10 mouse cellular contexts compared by ENCODE assay signal in genomic region chr2:161338953-161339326, GRCm38 (mm10).
A peak's percentile ranks its signal among the peaks of the same experiment; 100 is the strongest.
DNase-seq lines count a peak whose midpoint lies in the region; ATAC-seq and TF ChIP-seq lines count a peak whose summit lies in the region.
"Had no signal": no experiment of that assay in that cellular context is flagged by ENCODE, and none has a peak within 500 bp of the region (broad histone marks: within the 10 kb centered on the region; RNA-seq: fewer than 3 reads in every experiment).

No protein-coding gene starts in this region.

- peak; percentile 44; the same call in 1 of the 2 replicates for TF ChIP-seq CTCF in kidney, postnatal 0 days (IDR thresholded peaks at IDR 0.05; ENCODE audit: low read depth)

- 24% methylated on average over 3 of the region's 3 CpGs for WGBS in kidney, postnatal 0 days
- WGBS in forebrain, embryonic 16.5 days: 8% methylated on average over 3 of the region's 3 CpGs
- 3% methylated on average over 3 of the region's 3 CpGs for WGBS in midbrain, embryonic 14.5 days
- 11% methylated on average over 3 of the region's 3 CpGs for WGBS in heart, embryonic 11.5 days (ENCODE audit: insufficient replicate concordance)

- H3K4me3 ChIP-seq in kidney, postnatal 0 days (replicated peaks; ENCODE audit: low read depth, low read length): no peak overlapping the region
- H3K4me3 ChIP-seq in forebrain, embryonic 16.5 days (replicated peaks; ENCODE audit: low read length): no peak overlapping the region
- H3K4me3 ChIP-seq in midbrain, embryonic 14.5 days (replicated peaks; ENCODE audit: low read depth, low read length): no peak overlapping the region
- no peak overlapping the region for H3K4me3 ChIP-seq in heart, embryonic 11.5 days (ENCODE audit: low read depth, low read length)
- H3K4me3 ChIP-seq: heart, embryonic 15.5 days; liver, embryonic 13.5 days had no signal

- H3K27ac ChIP-seq in kidney, postnatal 0 days: no peak overlapping the region
- peak overlapping the region; percentile 29; the same call in 1 of the 2 replicates for H3K27ac ChIP-seq in forebrain, embryonic 16.5 days (ENCODE audit: low read length)
- H3K27ac ChIP-seq in midbrain, embryonic 14.5 days (replicated peaks; ENCODE audit: low read depth, low read length): peak overlapping the region; percentile 62
- H3K27ac ChIP-seq in heart, embryonic 11.5 days (ENCODE audit: low read depth, low read length): no peak overlapping the region
- H3K27ac ChIP-seq: heart, embryonic 15.5 days; liver, embryonic 13.5 days had no signal

- DNase-seq in kidney, postnatal 0 days (ENCODE audit: low spot score): peak; percentile 34
- DNase-seq in kidney, postnatal 14 days: no peak
- peak; percentile 60 for DNase-seq in brain, embryonic 18.5 days (ENCODE audit: low read depth, low spot score)
- no peak for DNase-seq in midbrain, embryonic 14.5 days
- DNase-seq in spleen, adult 18-20 months: no peak
- DNase-seq in layer of hippocampus, postnatal 25 days (ENCODE audit: extremely low spot score in 1 of 2, low spot score in 1 of 2): no peak
- DNase-seq: liver, embryonic 13.5 days had no signal

- no peak overlapping the region for H3K9ac ChIP-seq in kidney, postnatal 0 days (ENCODE audit: low read depth, low read length)
- H3K9ac ChIP-seq in forebrain, embryonic 16.5 days (replicated peaks; ENCODE audit: low read depth, low read length): no peak overlapping the region
- 0 out of 2 replicates have a peak overlapping the region, but pooled peaks have one; percentile 4 for H3K9ac ChIP-seq in midbrain, embryonic 14.5 days (replicated peaks; ENCODE audit: low read length)
- no peak overlapping the region for H3K9ac ChIP-seq in heart, embryonic 11.5 days (ENCODE audit: low read depth, low read length)
- H3K9ac ChIP-seq: heart, embryonic 15.5 days; liver, embryonic 13.5 days had no signal

- no peak overlapping the region for H3K4me2 ChIP-seq in kidney, postnatal 0 days (ENCODE audit: low read length)
- H3K4me2 ChIP-seq in forebrain, embryonic 16.5 days (ENCODE audit: low read length): no peak overlapping the region
- 0 out of 2 replicates have a peak overlapping the region, but pooled peaks have one; percentile 24 for H3K4me2 ChIP-seq in midbrain, embryonic 14.5 days (ENCODE audit: low read length)
- H3K4me2 ChIP-seq in heart, embryonic 11.5 days: no peak overlapping the region
- H3K4me2 ChIP-seq: heart, embryonic 15.5 days; liver, embryonic 13.5 days had no signal

- H3K9me3 ChIP-seq in kidney, postnatal 0 days (replicated peaks; ENCODE audit: low read length): no peaks in the 10 kb centered on the region
- no peaks in the 10 kb centered on the region for H3K9me3 ChIP-seq in forebrain, embryonic 16.5 days (ENCODE audit: control insufficient read depth, low read length)
- H3K9me3 ChIP-seq in midbrain, embryonic 14.5 days (ENCODE audit: control insufficient read depth, low read length): no peaks in the 10 kb centered on the region
- H3K9me3 ChIP-seq in heart, embryonic 11.5 days (replicated peaks; ENCODE audit: control insufficient read depth, low read length): no peaks in the 10 kb centered on the region
- H3K9me3 ChIP-seq: heart, embryonic 15.5 days; liver, embryonic 13.5 days had no signal

- no peaks in the 10 kb centered on the region; the same call in 1 of the 2 replicates for H3K4me1 ChIP-seq in kidney, postnatal 0 days (replicated peaks; ENCODE audit: insufficient read depth, low read length)
- H3K4me1 ChIP-seq in forebrain, embryonic 16.5 days (replicated peaks; ENCODE audit: control insufficient read depth, insufficient read depth, low read length): peaks cover 36% of the 10 kb centered on the region
- peaks cover 24% of the 10 kb centered on the region for H3K4me1 ChIP-seq in midbrain, embryonic 14.5 days (ENCODE audit: control insufficient read depth, insufficient read depth, low read length)
- peaks cover 6% of the 10 kb centered on the region; the same call in 1 of the 2 replicates for H3K4me1 ChIP-seq in heart, embryonic 11.5 days (ENCODE audit: control insufficient read depth, insufficient read depth, low read length)

- no peaks in the 10 kb centered on the region for H3K27me3 ChIP-seq in kidney, postnatal 0 days (ENCODE audit: insufficient read depth, low read length)
- no peaks in the 10 kb centered on the region for H3K27me3 ChIP-seq in forebrain, embryonic 16.5 days (replicated peaks; ENCODE audit: control insufficient read depth, insufficient read depth, low read length)
- no peaks in the 10 kb centered on the region for H3K27me3 ChIP-seq in midbrain, embryonic 14.5 days (ENCODE audit: control insufficient read depth, insufficient read depth, low read length)
- H3K27me3 ChIP-seq in heart, embryonic 11.5 days (ENCODE audit: control insufficient read depth, insufficient read depth, low read length): peaks cover 3% of the 10 kb centered on the region; the same call in 1 of the 2 replicates

- ATAC-seq in kidney, postnatal 0 days (replicated peaks; ENCODE audit: low FRiP score, low read depth): no peak
- peak; percentile 21; the same call in 1 of the 2 replicates for ATAC-seq in forebrain, embryonic 16.5 days
- ATAC-seq in midbrain, embryonic 14.5 days (ENCODE audit: low FRiP score, low TSS enrichment): peak; percentile 15; the same call in 1 of the 2 replicates
- ATAC-seq in heart, embryonic 11.5 days (replicated peaks; ENCODE audit: insufficient number of reproducible peaks, low FRiP score, low TSS enrichment): no peak

- H3K36me3 ChIP-seq in kidney, postnatal 0 days (ENCODE audit: insufficient read depth, low read length): no peaks in the 10 kb centered on the region
- no peaks in the 10 kb centered on the region for H3K36me3 ChIP-seq in forebrain, embryonic 16.5 days (ENCODE audit: control insufficient read depth, insufficient read depth)
- H3K36me3 ChIP-seq in midbrain, embryonic 14.5 days (ENCODE audit: control insufficient read depth, insufficient read depth, low read length): no peaks in the 10 kb centered on the region
- H3K36me3 ChIP-seq in heart, embryonic 11.5 days (ENCODE audit: control insufficient read depth, insufficient read depth, low read length): no peaks in the 10 kb centered on the region
- H3K36me3 ChIP-seq: heart, embryonic 15.5 days; liver, embryonic 13.5 days had no signal

Comparison
In these comparisons a context has a peak if more than half of its experiments do, and no peak if none do; other contexts are left out.
1. DNase-seq: peak in kidney, postnatal 0 days (single experiment) and brain, embryonic 18.5 days (single experiment); none in kidney, postnatal 14 days (single experiment), midbrain, embryonic 14.5 days (single experiment), spleen, adult 18-20 months (0 of 2) and layer of hippocampus, postnatal 25 days (0 of 2).
2. ATAC-seq: peak in forebrain, embryonic 16.5 days (single experiment) and midbrain, embryonic 14.5 days (single experiment); none in kidney, postnatal 0 days (single experiment) and heart, embryonic 11.5 days (single experiment).
3. H3K27ac ChIP-seq: peak in forebrain, embryonic 16.5 days (single experiment) and midbrain, embryonic 14.5 days (single experiment); none in kidney, postnatal 0 days (single experiment) and heart, embryonic 11.5 days (single experiment).